Mouse (Mus musculus): ENCODE results near the gene Clasp1.
A peak's percentile ranks its signal among the peaks of the same experiment; 100 is the strongest.

Gene Clasp1

DNA sequence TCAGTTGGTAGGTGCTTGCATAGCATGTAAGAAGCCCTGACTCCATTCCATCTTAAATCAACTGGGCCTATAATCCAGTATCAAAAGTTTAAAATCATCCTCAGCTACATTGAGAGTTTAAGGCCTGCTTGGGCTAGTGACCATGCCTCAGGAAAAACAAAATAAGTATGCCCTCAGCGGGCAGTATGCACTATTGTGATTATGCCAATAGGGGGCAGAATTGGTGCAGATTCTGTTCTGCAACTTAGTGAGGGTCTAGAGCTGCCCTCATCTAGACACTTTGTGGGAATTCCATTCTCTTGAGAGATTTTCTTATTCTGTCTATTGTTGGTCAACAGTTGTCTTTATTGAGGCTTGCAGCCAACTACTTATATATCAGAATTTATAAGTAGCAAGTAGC is 116.9 kb downstream of the Clasp1 start:
- DNase-seq, result no peak

DNA sequence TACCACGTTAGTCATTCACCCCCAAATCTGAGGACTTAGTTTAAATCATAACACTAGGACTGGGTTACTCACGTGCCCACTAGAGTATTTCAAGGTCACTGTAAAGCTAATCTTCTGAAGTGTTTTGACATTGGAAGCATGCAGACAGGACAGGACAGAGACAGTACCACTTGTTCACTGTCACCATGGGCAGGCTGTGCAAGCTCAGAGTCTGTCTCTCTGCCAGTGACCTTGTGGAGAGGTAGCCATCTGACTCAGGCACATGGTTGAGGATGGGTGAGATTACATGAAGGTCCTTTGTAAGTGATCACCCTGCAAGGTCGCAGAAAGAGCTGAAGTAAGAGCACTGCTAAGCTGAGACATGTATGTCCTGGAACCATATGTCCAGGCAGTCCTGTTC is 122.1 kb downstream of the Clasp1 start:
- no peak for DNase-seq

DNA sequence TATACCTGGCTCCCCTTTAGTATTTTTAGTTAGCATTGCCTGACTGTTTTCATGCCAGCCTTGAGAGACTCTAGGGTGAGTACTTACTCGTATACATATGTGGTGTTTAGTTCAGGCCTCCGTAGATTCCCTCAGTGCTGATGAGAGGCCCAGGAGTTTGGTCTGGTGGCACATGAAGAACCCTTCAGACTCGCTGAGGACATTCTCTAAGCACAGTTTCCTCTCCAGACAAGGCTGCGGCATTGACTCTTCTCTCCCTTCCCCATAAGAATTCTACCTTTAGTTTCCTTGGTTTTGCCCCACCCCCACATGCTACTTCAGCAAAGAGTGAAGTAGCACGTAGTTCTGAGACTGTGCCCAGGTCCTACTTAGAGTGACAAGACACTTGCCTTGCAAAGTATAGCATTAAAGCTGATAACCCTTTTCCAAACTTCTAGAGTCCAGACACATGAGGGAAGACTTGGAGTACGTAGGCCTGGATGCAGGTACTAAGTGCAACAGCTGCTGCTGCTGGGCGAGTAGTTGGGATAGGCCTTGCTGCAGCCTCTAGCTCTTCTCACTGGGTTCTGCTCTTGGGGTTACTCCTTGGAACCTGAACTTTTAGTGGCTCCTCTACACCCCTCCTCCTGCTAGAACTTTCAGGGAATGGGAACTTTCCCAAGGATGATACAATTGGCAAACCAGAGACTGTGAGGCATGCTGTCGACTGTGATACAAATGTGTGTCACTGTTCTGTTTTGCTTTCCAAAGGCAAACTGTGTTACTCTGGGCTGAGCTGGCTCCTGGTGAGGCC is 123.1 kb downstream of the Clasp1 start:
- DNase-seq, result no peak

DNA sequence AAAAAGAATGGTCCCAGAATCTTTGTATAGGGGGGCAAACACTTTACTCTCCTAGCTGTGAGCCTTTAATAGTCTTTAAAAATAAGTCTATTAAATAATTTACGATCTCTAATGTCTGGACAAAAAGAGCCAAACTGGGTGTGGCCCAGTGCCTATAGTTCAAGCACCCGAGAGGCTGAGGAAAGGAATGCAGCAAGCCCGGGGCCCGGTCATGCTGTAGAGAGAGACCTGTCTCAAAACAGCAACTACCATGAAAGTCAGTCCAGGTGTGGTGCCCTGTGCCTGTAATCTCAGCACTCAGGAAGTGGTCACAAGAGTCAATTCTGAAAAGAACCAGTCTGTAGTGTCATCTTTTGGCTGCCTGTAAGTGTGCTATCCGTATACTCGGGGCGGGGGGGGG is 127.4 kb downstream of the Clasp1 start:
- no peak for DNase-seq

DNA sequence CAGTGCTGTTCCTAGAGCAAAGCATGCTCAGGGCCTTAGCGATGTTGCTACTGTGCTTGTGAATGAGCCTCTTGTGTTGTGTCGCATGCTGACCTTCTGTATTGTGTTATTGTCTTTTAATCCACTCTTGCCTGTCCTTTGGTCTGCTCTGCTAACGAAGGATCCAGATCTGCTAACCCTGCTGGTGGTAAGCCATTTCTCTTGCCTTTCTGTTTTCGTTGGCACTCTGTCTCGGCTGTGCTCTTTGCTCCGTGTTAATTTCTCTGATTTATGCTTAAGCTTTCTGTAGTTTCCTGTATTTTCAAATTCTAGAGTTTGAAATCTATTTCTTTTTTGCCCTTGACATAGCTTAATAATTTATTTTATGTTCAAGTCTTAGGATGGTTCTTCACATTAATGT is 134.3 kb downstream of the Clasp1 start:
- DNase-seq, result no peak

DNA sequence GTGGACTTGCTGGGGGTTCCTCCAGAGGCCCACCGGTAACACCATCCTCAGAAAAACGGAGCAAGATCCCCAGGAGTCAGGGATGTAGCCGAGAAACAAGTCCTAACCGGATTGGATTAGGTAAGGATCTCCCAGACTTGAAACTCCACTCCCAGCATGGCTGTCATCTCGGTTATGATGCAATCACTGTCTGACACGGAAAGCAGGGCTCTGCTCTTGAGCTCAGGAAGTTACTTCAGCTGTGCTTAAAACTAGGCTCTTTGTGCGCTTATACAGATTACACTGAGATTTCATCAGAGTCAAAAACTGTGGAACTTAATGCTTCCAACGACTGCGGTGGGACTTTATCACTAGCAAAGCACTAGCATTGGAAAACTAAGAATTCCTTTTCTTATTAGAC is 136.5 kb downstream of the Clasp1 start:
- no peak for DNase-seq

- no peak for DNase-seq
These were observed 140.4 kb downstream of the Clasp1 start for GRCm38 (mm10) chr1:118529213-118529612.

DNA sequence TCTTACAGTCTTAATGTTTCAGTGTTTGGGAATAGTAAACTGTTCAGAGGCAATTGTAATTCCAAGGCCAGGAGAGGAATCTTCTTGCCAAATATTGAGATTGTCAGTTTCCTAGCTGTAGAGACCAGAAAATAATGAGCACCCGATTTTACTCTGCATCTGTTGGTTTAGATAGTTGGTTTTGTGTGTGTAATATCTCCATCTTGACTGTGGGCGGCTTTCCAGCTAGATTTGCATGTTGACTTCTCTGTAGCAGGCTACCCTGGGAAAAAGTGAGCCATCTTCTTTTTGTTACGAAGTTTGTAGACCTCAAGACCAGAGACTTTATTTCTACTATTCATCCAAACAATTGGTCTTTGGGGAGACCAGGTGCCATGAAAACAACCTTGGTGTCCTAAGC is 142.4 kb downstream of the Clasp1 start:
- DNase-seq, result no peak

GRCm38 (mm10) chr1:118536021-118536420 is 147.2 kb downstream of the Clasp1 start:
- peak; percentile 66 for DNase-seq

DNA sequence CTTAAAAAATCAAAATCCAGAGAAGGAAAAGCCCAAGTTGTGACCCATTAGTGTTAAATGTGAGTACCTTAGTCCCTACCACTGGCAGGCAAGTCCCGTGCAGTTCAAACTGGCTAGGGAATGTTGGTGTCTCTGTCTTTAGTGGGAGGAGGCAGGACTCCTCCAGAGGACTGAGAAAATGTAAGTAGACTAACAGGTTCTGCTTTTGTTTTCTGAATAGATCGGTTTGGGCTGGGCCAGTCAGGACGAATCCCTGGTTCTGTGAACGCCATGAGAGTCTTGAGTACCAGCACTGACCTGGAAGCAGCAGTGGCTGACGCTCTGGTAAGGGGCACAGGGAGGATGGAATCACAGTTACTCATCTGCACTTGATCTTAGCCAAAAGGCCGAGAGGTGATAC is 150.2 kb downstream of the Clasp1 start:
- no peak for DNase-seq

DNA sequence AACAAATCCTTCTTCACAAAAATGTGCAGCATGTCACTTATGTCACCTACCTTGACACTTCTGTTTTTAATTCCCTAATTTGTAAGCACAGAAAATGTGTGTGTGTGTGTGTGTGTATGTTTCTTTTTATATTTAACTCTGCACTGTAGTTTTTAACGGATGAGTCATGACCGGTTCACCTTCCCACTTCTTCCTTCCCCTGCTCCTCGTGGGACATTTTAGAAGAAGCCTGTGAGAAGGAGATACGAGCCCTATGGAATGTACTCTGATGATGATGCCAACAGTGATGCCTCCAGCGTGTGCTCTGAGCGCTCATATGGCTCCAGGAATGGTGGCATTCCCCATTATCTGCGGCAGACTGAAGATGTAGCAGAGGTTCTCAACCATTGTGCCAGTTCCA is 154.0 kb downstream of the Clasp1 start:
- no peak for DNase-seq

DNA sequence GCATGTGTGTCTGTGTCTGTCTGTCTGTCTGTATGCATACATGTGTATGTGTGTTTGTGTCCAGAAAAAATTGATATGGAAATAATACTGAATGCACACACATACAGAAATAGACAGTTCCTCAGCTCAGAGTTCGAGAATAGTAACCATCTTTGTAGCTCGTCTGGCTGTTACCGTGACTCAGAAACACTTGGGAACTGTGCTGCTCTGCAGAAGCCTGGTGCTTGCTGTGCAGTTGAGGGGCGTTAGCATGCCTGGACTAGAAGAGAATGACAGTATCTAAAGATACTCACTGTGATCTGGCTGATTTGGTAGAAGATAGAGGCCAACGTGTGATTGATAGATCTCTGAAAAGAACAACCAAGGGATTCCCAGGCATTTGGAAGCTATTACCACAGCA is 159.9 kb downstream of the Clasp1 start:
- no peak for DNase-seq

GRCm38 (mm10) chr1:118551152-118551551 is 162.3 kb downstream of the Clasp1 start:
- no peak for DNase-seq

DNA sequence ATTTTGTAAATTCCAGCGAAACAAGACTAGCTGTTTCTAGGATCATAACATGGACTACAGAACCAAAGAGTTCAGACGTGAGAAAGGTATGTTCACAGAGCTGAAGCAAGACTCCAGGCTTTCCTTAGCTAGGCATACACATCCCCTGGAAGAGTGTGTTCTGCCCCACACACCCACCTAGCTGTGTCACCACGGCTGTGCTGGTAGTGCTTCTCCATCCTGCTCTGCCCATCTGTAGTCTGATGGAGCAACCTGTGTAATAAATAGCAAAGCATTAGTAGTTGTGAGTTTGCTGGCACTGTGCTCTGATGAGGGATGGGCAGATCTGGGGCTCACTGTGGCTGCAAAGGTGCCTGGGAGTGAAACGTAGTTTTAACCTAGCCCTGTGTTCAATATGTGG is 163.2 kb downstream of the Clasp1 start:
- no peak for DNase-seq

DNA sequence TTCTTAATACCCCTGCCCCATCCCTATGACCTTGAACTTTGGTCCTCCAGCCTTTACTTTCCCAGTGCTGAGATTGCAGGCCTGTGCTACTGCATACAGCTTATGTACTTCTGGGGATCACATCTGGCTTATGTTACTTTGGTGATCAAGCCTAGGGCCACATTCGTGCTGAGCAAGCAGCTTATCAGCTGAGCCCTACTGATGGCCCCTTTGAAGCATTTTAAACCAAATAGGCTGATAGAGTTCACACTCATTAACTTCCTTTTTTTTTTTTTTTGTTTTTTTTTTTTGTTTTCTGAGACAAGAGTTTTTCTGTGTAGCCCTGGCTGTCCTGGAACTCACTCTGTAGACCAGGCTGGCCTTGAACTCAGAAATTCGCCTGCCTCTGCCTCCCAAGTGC is 164.2 kb downstream of the Clasp1 start:
- no peak for DNase-seq

GRCm38 (mm10) chr1:118553451-118553850 is 164.6 kb downstream of the Clasp1 start:
- no peak for DNase-seq

DNA sequence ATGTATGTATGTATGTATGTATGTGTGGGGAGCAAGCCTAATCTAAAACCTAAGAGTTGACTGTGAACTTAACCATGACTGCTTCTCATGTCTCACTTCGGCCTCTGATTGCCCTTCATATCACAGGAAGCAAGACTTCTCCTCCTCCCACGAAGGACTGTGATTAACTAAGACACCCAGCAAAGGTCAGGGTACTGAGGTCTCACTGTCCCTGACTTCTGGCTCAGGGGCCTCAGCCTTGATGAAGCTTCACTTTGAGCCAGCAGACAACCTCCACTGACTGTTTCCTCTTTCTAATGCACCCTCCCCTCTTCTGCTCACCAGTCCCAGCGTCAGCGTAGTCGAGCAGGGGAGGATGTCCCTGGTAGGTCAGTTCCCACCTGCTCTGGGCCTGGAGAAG is 166.1 kb downstream of the Clasp1 start:
- DNase-seq, result no peak

DNA sequence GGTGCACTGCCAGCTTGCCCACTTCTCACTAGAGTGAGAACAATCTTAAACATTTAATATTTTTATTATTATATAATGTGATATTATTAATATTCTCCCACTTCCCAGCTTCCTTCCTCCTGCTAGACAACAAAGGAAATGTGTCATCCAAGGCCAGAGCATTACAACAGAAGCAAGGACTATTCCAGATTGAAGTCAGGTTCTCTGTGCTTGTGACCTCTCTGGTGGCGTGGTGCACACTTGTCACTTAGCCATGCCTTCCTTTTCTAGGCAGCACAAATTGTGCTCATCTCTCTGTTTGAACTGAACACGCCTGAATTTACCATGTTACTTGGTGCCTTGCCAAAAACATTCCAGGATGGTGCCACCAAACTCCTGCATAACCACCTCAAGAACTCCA is 170.9 kb downstream of the Clasp1 start:
- no peak for DNase-seq

DNA sequence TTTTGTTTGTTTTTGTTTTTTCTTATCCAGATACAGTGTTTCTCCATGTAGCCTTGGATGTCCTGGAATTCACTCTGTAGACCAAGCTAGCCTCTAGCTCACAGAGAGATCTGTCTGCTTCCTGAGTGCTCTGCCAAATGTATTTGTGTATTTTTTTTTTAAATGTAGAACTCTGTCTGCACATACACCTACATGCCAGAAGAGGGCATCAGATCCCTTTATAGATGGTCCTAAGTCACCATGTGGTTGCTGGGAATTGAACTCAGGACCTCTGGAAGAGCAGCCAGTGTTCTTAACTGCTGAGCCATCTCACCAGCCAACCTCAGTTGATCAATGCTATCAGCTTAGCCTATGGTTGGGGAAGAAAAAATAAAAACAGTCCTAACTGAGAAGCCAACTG is 175.7 kb downstream of the Clasp1 start:
- DNase-seq, result no peak

GRCm38 (mm10) chr1:118567659-118568058 is 178.8 kb downstream of the Clasp1 start:
- no peak for DNase-seq

- no peak for DNase-seq
These were observed 191.4 kb downstream of the Clasp1 start for GRCm38 (mm10) chr1:118580174-118580702.

DNA sequence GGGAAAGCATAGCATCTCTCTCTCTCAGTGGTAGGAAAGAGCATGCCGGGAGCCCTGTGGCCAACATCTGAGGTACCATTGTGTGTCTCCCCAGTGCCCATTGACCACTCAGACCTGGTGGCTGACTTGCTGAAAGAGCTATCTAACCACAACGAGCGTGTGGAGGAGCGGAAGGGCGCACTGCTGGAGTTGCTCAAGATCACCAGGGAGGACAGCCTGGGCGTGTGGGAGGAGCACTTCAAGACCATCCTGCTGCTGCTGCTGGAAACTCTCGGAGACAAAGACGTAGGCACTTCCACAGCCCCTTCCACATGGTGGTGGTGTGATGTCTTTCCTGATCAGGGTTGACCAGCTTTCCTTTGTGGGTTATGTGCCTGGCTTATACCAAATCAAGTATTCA is 192.3 kb downstream of the Clasp1 start:
- no peak for DNase-seq

GRCm38 (mm10) chr1:118589721-118590120 is 200.9 kb downstream of the Clasp1 start:
- DNase-seq, result no peak

- DNase-seq, result no peak
These were observed 204.1 kb downstream of the Clasp1 start for GRCm38 (mm10) chr1:118592933-118593332.

DNA sequence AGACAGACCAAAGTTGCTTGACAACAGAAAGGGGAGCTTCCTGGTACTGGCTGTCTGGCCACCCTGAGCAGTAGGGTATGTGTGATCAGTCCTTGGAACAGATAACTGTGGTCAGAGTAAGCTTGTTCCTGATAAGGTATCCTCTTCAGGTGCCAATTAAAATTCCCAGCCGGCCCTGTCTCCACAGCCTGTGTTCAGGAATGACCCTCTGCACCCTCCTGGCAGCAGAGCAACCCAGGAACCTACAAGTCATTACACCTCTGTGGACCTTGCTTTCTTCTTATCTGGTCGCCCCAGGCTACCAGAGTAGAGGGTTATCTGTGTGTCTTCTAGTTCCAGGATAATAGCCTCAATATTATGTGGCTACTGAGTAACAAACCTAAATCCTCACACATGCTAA is 206.5 kb downstream of the Clasp1 start:
- DNase-seq, result no peak

Data from cerebellum, adult 9-11 months (tissue).